Mouse (Mus musculus) kidney, adult 2 months (tissue): Measurements from ENCODE around the gene Tsr2. TPM values are rescaled to one million over a fixed set of nuclear protein-coding genes. Genes with fewer than 3 reads are reported as not detected.

Experiments used
- DNase-seq: peaks from one replicate; pipeline ENCODE4 v3.0.0; 2021
- H3K27ac ChIP-seq: fragments of 200-500 bp; 2 replicates; pipeline ENCODE4 v1.5.1; 2012; ENCODE audit warnings: low read depth, low read length, control low read depth, inconsistent platforms; ENCODE audit not compliant: insufficient read depth
- H3K27me3 ChIP-seq: fragments of 200-500 bp; replicated peaks from 2 replicates; pipeline ENCODE4 v1.6.1; 2012; ENCODE audit warnings: mild to moderate bottlenecking, moderate library complexity, low read length, inconsistent platforms; ENCODE audit not compliant: control insufficient read depth, insufficient read depth
- H3K36me3 ChIP-seq: fragments of 200-500 bp; 2 replicates; pipeline ENCODE4 v1.6.1; 2012; ENCODE audit warnings: mild to moderate bottlenecking, moderate library complexity, low read length, inconsistent platforms; ENCODE audit not compliant: control insufficient read depth, insufficient read depth
- H3K4me1 ChIP-seq: fragments of 200-500 bp; 2 replicates; pipeline ENCODE4 v1.6.1; 2011; ENCODE audit warnings: low read length; ENCODE audit not compliant: control insufficient read depth, insufficient read depth
- H3K4me3 ChIP-seq: fragments of 200-500 bp; 2 replicates; pipeline ENCODE4 v1.5.1; 2011; ENCODE audit warnings: mild to moderate bottlenecking, low read depth, low read length, control low read depth; ENCODE audit not compliant: insufficient read depth
- CTCF ChIP-seq: fragments of 200-500 bp; conservative IDR thresholded peaks from 2 replicates; pipeline ENCODE4 v1.5.1; 2011; ENCODE audit warnings: low read depth, mild to moderate bottlenecking, control low read depth, low read length, moderate library complexity, mixed read lengths; ENCODE audit not compliant: insufficient read depth, insufficient read length
- POLR2A ChIP-seq: fragments of 200-500 bp; IDR thresholded peaks from one replicate; pipeline ENCODE4 v1.6.1; 2011; ENCODE audit warnings: low read depth, low read length, control low read depth
- WGBS: fragments of 180-500 bp; shearing (Covaris S2); methylation state at CpG from one replicate; pipeline ENCODE4 v1.1.7; 2018; 5-methylcytosine and 5-hydroxymethylcytosine counted together
- polyA plus RNA-seq: library from polyadenylated mRNA; depleted of rRNA; stranded (reverse); fragments of >200 nt; gene quantifications from 2 replicates; pipeline ENCODE4 v1.2.3, GENCODE M21; 2012

The Tsr2 gene
- polyA plus RNA-seq, 1 experiment: 9.6 TPM

- Histone ChIP-seq H3K36me3 (no peaks in the 10 kb centered on the region), H3K4me3 (no peak overlapping the region), H3K27ac (no peak overlapping the region), H3K27me3 (no peaks in the 10 kb centered on the region), H3K4me1 (no peaks in the 10 kb centered on the region)
- WGBS: 14% methylated on average over 1 of the region's 1 CpGs
- peak; percentile 31 for DNase-seq
- TF ChIP-seq POLR2A: no peak
- TF ChIP-seq CTCF: no peak
Measured at GRCm38 (mm10) chrX:151055559-151055958, 40.8 kb downstream of the Tsr2 start.

- Histone ChIP-seq H3K4me3 (no peak overlapping the region), H3K36me3 (no peaks in the 10 kb centered on the region), H3K27me3 (no peaks in the 10 kb centered on the region), H3K4me1 (no peaks in the 10 kb centered on the region), H3K27ac (no peak overlapping the region)
- 53% methylated on average over 5 of the region's 6 CpGs for WGBS
- TF ChIP-seq POLR2A: no peak
- TF ChIP-seq CTCF: no peak
- no peak for DNase-seq
Measured at GRCm38 (mm10) chrX:151054489-151054888, 41.9 kb downstream of the Tsr2 start.

GRCm38 (mm10) chrX:151050337-151050736, 46.0 kb downstream of the Tsr2 start:
- WGBS: 66% methylated on average over 7 of the region's 7 CpGs
- Histone ChIP-seq H3K27ac (no peak overlapping the region), H3K4me1 (0 out of 2 replicates have a peak, but pooled peaks cover 3% of the 10 kb centered on the region), H3K4me3 (no peak overlapping the region), H3K27me3 (no peaks in the 10 kb centered on the region), H3K36me3 (no peaks in the 10 kb centered on the region)
- no peak for DNase-seq
- TF ChIP-seq CTCF: no peak
- TF ChIP-seq POLR2A: no peak

- Histone ChIP-seq H3K4me1 (0 out of 2 replicates have a peak, but pooled peaks cover 3% of the 10 kb centered on the region), H3K36me3 (no peaks in the 10 kb centered on the region), H3K4me3 (no peak overlapping the region), H3K27ac (no peak overlapping the region), H3K27me3 (no peaks in the 10 kb centered on the region)
- no peak for TF ChIP-seq CTCF
- no peak for TF ChIP-seq POLR2A
- WGBS: 63% methylated on average over 8 of the region's 8 CpGs
- DNase-seq: no peak
Measured at GRCm38 (mm10) chrX:151049661-151050215, 46.6 kb downstream of the Tsr2 start.

- DNase-seq: peak; percentile 24
- TF ChIP-seq CTCF (no peak), POLR2A (no peak)
- WGBS: 3% methylated on average over 31 of the region's 56 CpGs
- H3K4me3 ChIP-seq: peak overlapping the region; percentile 85
- H3K27ac ChIP-seq: no peak overlapping the region
- no peaks in the 10 kb centered on the region for H3K27me3 ChIP-seq
- H3K4me1 ChIP-seq: 0 out of 2 replicates have a peak, but pooled peaks cover 3% of the 10 kb centered on the region
- H3K36me3 ChIP-seq: no peaks in the 10 kb centered on the region
Measured at GRCm38 (mm10) chrX:151047431-151048058, 48.8 kb downstream of the Tsr2 start.

DNA sequence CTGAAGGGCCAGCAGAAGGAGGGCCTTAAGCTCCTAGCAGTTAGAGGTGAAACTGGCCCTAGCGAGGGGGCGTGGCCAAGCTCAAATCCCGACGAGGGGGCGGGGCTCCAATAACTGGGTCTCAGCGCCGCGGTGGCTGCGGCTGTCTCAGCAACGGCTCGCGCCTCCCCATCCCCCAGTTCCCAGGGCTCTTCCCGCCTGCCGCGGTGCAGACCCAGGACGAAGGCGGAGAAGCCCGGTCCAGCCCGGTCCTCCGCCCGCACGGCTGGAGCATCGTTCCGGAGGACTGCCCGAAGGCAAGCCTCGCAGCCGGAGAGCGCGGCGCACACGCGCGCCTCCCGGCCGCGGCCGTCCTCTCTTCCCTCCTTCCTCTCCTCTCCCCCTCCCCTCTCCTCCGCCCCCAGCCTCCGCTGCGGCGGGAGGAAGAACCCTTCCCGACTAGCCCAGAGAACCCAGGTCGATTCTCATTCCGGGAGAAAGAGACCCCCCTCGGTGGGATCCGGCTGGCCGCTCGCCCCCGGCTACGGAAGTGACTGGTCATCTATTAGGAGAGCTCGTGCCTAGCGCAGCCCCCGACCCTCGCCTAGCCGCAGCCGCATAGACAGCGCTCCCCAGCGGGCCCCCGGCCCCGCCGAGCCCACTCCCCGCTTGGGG, 49.4 kb downstream of the Tsr2 start:
- TF ChIP-seq POLR2A (no peak), CTCF (no peak)
- under 1% methylated on average over 28 of the region's 62 CpGs for WGBS
- peak; percentile 92 for DNase-seq

GRCm38 (mm10) chrX:151046321-151046720, 50.0 kb downstream of the Tsr2 start:
- DNase-seq: no peak
- Histone ChIP-seq H3K27ac (no peak overlapping the region), H3K36me3 (no peaks in the 10 kb centered on the region), H3K4me1 (0 out of 2 replicates have a peak, but pooled peaks cover 3% of the 10 kb centered on the region), H3K4me3 (peak overlapping the region; percentile 85; the same call in 1 of the 2 replicates), H3K27me3 (no peaks in the 10 kb centered on the region)
- TF ChIP-seq POLR2A (no peak), CTCF (no peak)
- 30% methylated on average over 11 of the region's 11 CpGs for WGBS

More for the DNA sequence above, 49.4 kb downstream of the Tsr2 start:
- Histone ChIP-seq H3K27ac (no peak overlapping the region), H3K4me3 (peak overlapping the region; percentile 85), H3K4me1 (0 out of 2 replicates have a peak, but pooled peaks cover 3% of the 10 kb centered on the region), H3K27me3 (no peaks in the 10 kb centered on the region), H3K36me3 (no peaks in the 10 kb centered on the region)
